In genomic region chr5:34581671-34582313, GRCm38 (mm10) we compare ENCODE assay signal across 8 mouse cellular contexts. TPM values are rescaled to one million over a fixed set of nuclear protein-coding genes. Genes with fewer than 3 reads are reported as not detected.
DNase-seq lines count a peak whose midpoint lies in the region; ATAC-seq lines count a peak whose summit lies in the region.
"Not testable (repeated sequence)": the region's sequence is repeated elsewhere in the genome, so short reads cannot be mapped to it uniquely, and the experiment has no call there.

No protein-coding gene starts in this region.

- peaks cover 32% of the 10 kb centered on the region for H3K36me3 ChIP-seq in forebrain, embryonic 10.5 days (replicated peaks)
- H3K36me3 ChIP-seq in heart, embryonic 14.5 days (ENCODE audit: control insufficient read depth, insufficient read depth, low read length); kidney, embryonic 15.5 days; midbrain, embryonic 13.5 days; stomach, embryonic 16.5 days (ENCODE audit: control insufficient read depth, insufficient read depth, low read length): not testable (repeated sequence)

- H3K27me3 ChIP-seq in forebrain, embryonic 10.5 days (ENCODE audit: poor library complexity, severe bottlenecking); heart, embryonic 14.5 days (ENCODE audit: control insufficient read depth, insufficient read depth, low read length); kidney, embryonic 15.5 days; midbrain, embryonic 13.5 days; stomach, embryonic 16.5 days (ENCODE audit: control insufficient read depth, insufficient read depth, low read length): not testable (repeated sequence)

- H3K4me3 ChIP-seq in forebrain, embryonic 10.5 days; kidney, embryonic 15.5 days (replicated peaks); midbrain, embryonic 13.5 days (replicated peaks); stomach, embryonic 16.5 days (replicated peaks; ENCODE audit: low read length): not testable (repeated sequence)
- peak overlapping the region in 1 of 2 experiments; percentile 6; a peak in 1 of 4 replicates for H3K4me3 ChIP-seq in heart, embryonic 14.5 days (ENCODE audit: control insufficient read depth in 1 of 2, insufficient read depth in 1 of 2, low read depth in 1 of 2, low read length in 2 of 2)

- ATAC-seq in heart, embryonic 14.5 days (ENCODE audit: insufficient number of reproducible peaks, insufficient read depth, low FRiP score, low read depth), result peak; percentile 83
- peak; percentile 88 for ATAC-seq in kidney, embryonic 15.5 days (replicated peaks; ENCODE audit: low FRiP score)
- ATAC-seq in midbrain, embryonic 13.5 days, result peak; percentile 79
- peak; percentile 87 for ATAC-seq in stomach, embryonic 16.5 days (ENCODE audit: insufficient read depth, low FRiP score)

- WGBS in forebrain, embryonic 10.5 days, result 75% methylated on average over 10 of the region's 10 CpGs
- 3% methylated on average over 9 of the region's 10 CpGs for WGBS in heart, embryonic 14.5 days
- 47% methylated on average over 10 of the region's 10 CpGs for WGBS in kidney, embryonic 15.5 days
- 55% methylated on average over 10 of the region's 10 CpGs for WGBS in midbrain, embryonic 13.5 days
- 17% methylated on average over 10 of the region's 10 CpGs for WGBS in stomach, embryonic 16.5 days

- not testable (repeated sequence) for H3K9me3 ChIP-seq in forebrain, embryonic 10.5 days; heart, embryonic 14.5 days (ENCODE audit: control insufficient read depth, low read length); kidney, embryonic 15.5 days (replicated peaks); midbrain, embryonic 13.5 days; stomach, embryonic 16.5 days (replicated peaks; ENCODE audit: control insufficient read depth, low read length)

- peak overlapping the region; percentile 35; the same call in 1 of the 2 replicates for H3K9ac ChIP-seq in heart, embryonic 14.5 days (ENCODE audit: low read length)
- not testable (repeated sequence) for H3K9ac ChIP-seq in kidney, embryonic 15.5 days; midbrain, embryonic 13.5 days (replicated peaks); stomach, embryonic 16.5 days (ENCODE audit: low read length)

- peak overlapping the region; percentile 41 for H3K4me2 ChIP-seq in heart, embryonic 14.5 days (ENCODE audit: low read length)
- H3K4me2 ChIP-seq in kidney, embryonic 15.5 days; midbrain, embryonic 13.5 days (replicated peaks): not testable (repeated sequence)
- H3K4me2 ChIP-seq in stomach, embryonic 16.5 days (ENCODE audit: low read depth, low read length), result peak overlapping the region; percentile 24

- peaks cover 18% of the 10 kb centered on the region for H3K4me1 ChIP-seq in forebrain, embryonic 10.5 days
- H3K4me1 ChIP-seq in heart, embryonic 14.5 days (ENCODE audit: control insufficient read depth in 2 of 2, insufficient read depth in 2 of 2, low read length in 2 of 2), result peaks cover 13 to 25% of the 10 kb centered on the region in 2 experiments
- H3K4me1 ChIP-seq in kidney, embryonic 15.5 days, result peaks cover 13% of the 10 kb centered on the region
- not testable (repeated sequence) for H3K4me1 ChIP-seq in midbrain, embryonic 13.5 days (replicated peaks)
- H3K4me1 ChIP-seq in stomach, embryonic 16.5 days (ENCODE audit: control insufficient read depth, insufficient read depth, low read length), result peaks cover 13% of the 10 kb centered on the region

- peak; percentile 80 for DNase-seq in R1 (ENCODE audit: low read depth, low spot score)
- peak; percentile 52 for DNase-seq in cerebellum, adult 9-10 months
- DNase-seq in forebrain, embryonic 10.5 days (ENCODE audit: extremely low spot score, low spot score), result not testable (repeated sequence)
- DNase-seq in liver, result peak; percentile 86

- peak overlapping the region; percentile 70; the same call in 1 of the 2 replicates for H3K27ac ChIP-seq in forebrain, embryonic 10.5 days
- peak overlapping the region; percentile 63 to 70 for H3K27ac ChIP-seq in heart, embryonic 14.5 days (replicated peaks in 1 of 2; ENCODE audit: control insufficient read depth in 1 of 2, insufficient read depth in 1 of 2, low read depth in 2 of 2, low read length in 2 of 2)
- peak overlapping the region; percentile 19; the same call in 1 of the 2 replicates for H3K27ac ChIP-seq in kidney, embryonic 15.5 days
- peak overlapping the region; percentile 65 for H3K27ac ChIP-seq in midbrain, embryonic 13.5 days
- H3K27ac ChIP-seq in stomach, embryonic 16.5 days (ENCODE audit: low read length), result peak overlapping the region; percentile 75

RNA-seq across cellular contexts. Expression of gene Add1, which starts 8.3 kb away (rescaled TPM):
- 182 and 186 TPM in 2 replicates for polyA plus RNA-seq in forebrain, embryonic 10.5 days (2016; fragmentation: Nextera tagmentation; extraction: Ambion mirVana)
- 151 and 164 TPM in 2 replicates for polyA plus RNA-seq in heart, embryonic 14.5 days (2014; fragmentation: Nextera tagmentation; extraction: Ambion mirVana)
- 178 and 200 TPM in 2 replicates for polyA plus RNA-seq in kidney, embryonic 15.5 days (2015; fragmentation: Nextera tagmentation; extraction: Ambion mirVana)
- 204 and 205 TPM in 2 replicates for polyA plus RNA-seq in midbrain, embryonic 13.5 days (2015; fragmentation: Nextera tagmentation; extraction: Ambion mirVana)
- 176 and 187 TPM in 2 replicates for polyA plus RNA-seq in stomach, embryonic 16.5 days (2015; fragmentation: Nextera tagmentation; extraction: Ambion mirVana)

RNA-seq across cellular contexts. Expression of gene Mfsd10, which starts 55.2 kb away (rescaled TPM):
- 95.5 and 97.8 TPM in 2 replicates for polyA plus RNA-seq in forebrain, embryonic 10.5 days (2016; fragmentation: Nextera tagmentation; extraction: Ambion mirVana)
- polyA plus RNA-seq in heart, embryonic 14.5 days (2014; fragmentation: Nextera tagmentation; extraction: Ambion mirVana), result 68.2 and 75.7 TPM in 2 replicates
- polyA plus RNA-seq in kidney, embryonic 15.5 days (2015; fragmentation: Nextera tagmentation; extraction: Ambion mirVana), result 118 and 132 TPM in 2 replicates
- polyA plus RNA-seq in midbrain, embryonic 13.5 days (2015; fragmentation: Nextera tagmentation; extraction: Ambion mirVana), result 78.6 and 84.6 TPM in 2 replicates
- polyA plus RNA-seq in stomach, embryonic 16.5 days (2015; fragmentation: Nextera tagmentation; extraction: Ambion mirVana), result 118 and 151 TPM in 2 replicates

RNA-seq across cellular contexts. Expression of gene Sh3bp2, which starts 56.2 kb away (rescaled TPM):
- polyA plus RNA-seq in forebrain, embryonic 10.5 days (2016; fragmentation: Nextera tagmentation; extraction: Ambion mirVana), result 7.7 and 11.7 TPM in 2 replicates
- polyA plus RNA-seq in heart, embryonic 14.5 days (2014; fragmentation: Nextera tagmentation; extraction: Ambion mirVana), result 3.5 and 6.8 TPM in 2 replicates
- 7.6 and 10.3 TPM in 2 replicates for polyA plus RNA-seq in kidney, embryonic 15.5 days (2015; fragmentation: Nextera tagmentation; extraction: Ambion mirVana)
- 18.3 and 30.8 TPM in 2 replicates for polyA plus RNA-seq in midbrain, embryonic 13.5 days (2015; fragmentation: Nextera tagmentation; extraction: Ambion mirVana)
- polyA plus RNA-seq in stomach, embryonic 16.5 days (2015; fragmentation: Nextera tagmentation; extraction: Ambion mirVana), result 5.8 and 7.0 TPM in 2 replicates

Comparison
In these comparisons a context has a peak if more than half of its experiments do, and no peak if none do; other contexts are left out.
1. H3K27ac ChIP-seq: peak in every context shown above with its lines; median percentile 75 in stomach, embryonic 16.5 days; 70 in forebrain, embryonic 10.5 days; 66 in heart, embryonic 14.5 days; 65 in midbrain, embryonic 13.5 days; 19 in kidney, embryonic 15.5 days.